Mouse (Mus musculus) 3T3-L1 (cell line): ENCODE results near the gene Calhm2.
"Not testable (repeated sequence)": the region's sequence is repeated elsewhere in the genome, so short reads cannot be mapped to it uniquely, and the experiment has no call there.

Experiments used
- DNase-seq: peaks from one replicate; pipeline ENCODE4 v3.0.0-alpha.2; 2015; ENCODE audit warnings: low read depth, low spot score

The Calhm2 gene

GRCm38 (mm10) chr19:47151332-47152061, 13.4 kb upstream of the Calhm2 start:
- no peak for DNase-seq

GRCm38 (mm10) chr19:47149854-47150253, 11.8 kb upstream of the Calhm2 start:
- no peak for DNase-seq

GRCm38 (mm10) chr19:47148267-47148847, 10.3 kb upstream of the Calhm2 start:
- DNase-seq, result peak; percentile 34

- no peak for DNase-seq
Observed at GRCm38 (mm10) chr19:47144154-47144553, 6.1 kb upstream of the Calhm2 start, which contains the start of gene Calhm1. Calhm1 (minus strand) TSS chr19:47144254.

- peak; percentile 84 for DNase-seq
Observed at GRCm38 (mm10) chr19:47142438-47142837, 4.3 kb upstream of the Calhm2 start.

- DNase-seq, result not testable (repeated sequence)
Observed at GRCm38 (mm10) chr19:47139611-47140010, 1.5 kb upstream of the Calhm2 start.

GRCm38 (mm10) chr19:47137051-47137581, 978 bp downstream of the Calhm2 start:
- peak; percentile 87 for DNase-seq

- no peak for DNase-seq
Observed at GRCm38 (mm10) chr19:47136170-47136569, 1.9 kb downstream of the Calhm2 start.

- no peak for DNase-seq
Observed at GRCm38 (mm10) chr19:47135568-47135967, 2.5 kb downstream of the Calhm2 start.

- no peak for DNase-seq
Observed at GRCm38 (mm10) chr19:47133161-47133560, 4.9 kb downstream of the Calhm2 start.

- DNase-seq, result no peak
Observed at GRCm38 (mm10) chr19:47130551-47131125, 7.5 kb downstream of the Calhm2 start.

GRCm38 (mm10) chr19:47128835-47129234, 9.3 kb downstream of the Calhm2 start:
- no peak for DNase-seq

GRCm38 (mm10) chr19:47128164-47128563, 9.9 kb downstream of the Calhm2 start:
- DNase-seq, result no peak

- peak; percentile 72 for DNase-seq
Observed at GRCm38 (mm10) chr19:47122802-47123201, 15.3 kb downstream of the Calhm2 start.

GRCm38 (mm10) chr19:47121054-47121453, 17.0 kb downstream of the Calhm2 start:
- DNase-seq, result peak; percentile 76

GRCm38 (mm10) chr19:47118634-47119033, 19.5 kb downstream of the Calhm2 start:
- DNase-seq, result no peak

- DNase-seq, result no peak
Observed at GRCm38 (mm10) chr19:47104641-47105271, 33.3 kb downstream of the Calhm2 start.

GRCm38 (mm10) chr19:47101080-47101479, 37.0 kb downstream of the Calhm2 start:
- DNase-seq, result no peak

GRCm38 (mm10) chr19:47090550-47091156, 47.4 kb downstream of the Calhm2 start, which contains the start of the genes Usmg5 and Pdcd11:
Usmg5 (minus strand) TSS chr19:47090647.
Pdcd11 (plus strand) TSS chr19:47090768.
- DNase-seq, result peak; percentile 98

GRCm38 (mm10) chr19:47089718-47090525, 48.2 kb downstream of the Calhm2 start:
- peak; percentile 34 for DNase-seq

GRCm38 (mm10) chr19:47088226-47088625, 49.9 kb downstream of the Calhm2 start:
- no peak for DNase-seq
